Mouse (Mus musculus) small intestine, adult 2 months (tissue): ENCODE measurements around the gene Csde1.

Source experiments
- CTCF ChIP-seq: fragments of 200-500 bp; IDR thresholded peaks from 2 replicates; pipeline ENCODE4 v1.5.1; 2012; ENCODE audit warnings: low read depth, mild to moderate bottlenecking, control low read depth, inconsistent platforms, low read length, moderate library complexity, mixed read lengths; ENCODE audit not compliant: insufficient replicate concordance, insufficient read length; ENCODE audit errors: extremely low read depth
- POLR2A ChIP-seq: fragments of 200-500 bp; IDR thresholded peaks from 2 replicates; pipeline ENCODE4 v1.6.1; 2012; ENCODE audit warnings: low read depth, mild to moderate bottlenecking, control low read depth, inconsistent platforms, low read length, moderate library complexity

- TF ChIP-seq CTCF: no peak
- no peak for TF ChIP-seq POLR2A
Measured at GRCm38 (mm10) chr3:103020943-103021638, 865 bp downstream of the Csde1 start.
